Mouse (Mus musculus) heart, adult 11 months (tissue): ENCODE results near the gene Mtrex.

Experiments used
- DNase-seq: peaks from one replicate; pipeline ENCODE4 v3.0.0; 2022

Mtrex gene

GRCm38 (mm10) chr13:112823911-112824648 is 103.1 kb downstream of the Mtrex start:
- peak; percentile 94 for DNase-seq

GRCm38 (mm10) chr13:112823236-112823910 is 103.8 kb downstream of the Mtrex start:
- peak; percentile 88 for DNase-seq

GRCm38 (mm10) chr13:112822413-112822812 is 104.8 kb downstream of the Mtrex start:
- DNase-seq, result no peak

DNA sequence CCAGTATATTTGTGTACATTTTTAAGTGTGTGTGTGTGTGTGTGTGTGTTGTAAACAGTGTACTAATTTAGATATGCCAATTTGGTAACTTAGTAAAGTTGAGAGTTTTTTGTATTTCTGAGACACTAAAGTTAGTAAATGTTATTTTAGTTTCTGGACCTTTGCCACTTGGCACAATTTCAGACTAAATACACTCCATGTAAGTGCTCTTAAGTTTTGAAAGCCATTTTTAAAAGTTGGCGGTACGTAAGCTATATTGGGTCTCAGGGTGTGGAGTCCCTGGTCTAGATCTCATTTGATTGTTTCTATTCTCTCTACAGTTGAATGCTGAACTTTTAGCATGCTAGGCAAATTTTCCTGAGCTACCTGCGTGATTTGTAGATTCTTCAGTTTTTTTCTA is 109.1 kb downstream of the Mtrex start:
- no peak for DNase-seq
